Mouse (Mus musculus): Measurements from ENCODE around the gene Nek8.
A peak's percentile ranks its signal among the peaks of the same experiment; 100 is the strongest.

Gene Nek8

GRCm38 (mm10) chr11:78183884-78184514 lies 7.5 kb upstream of the Nek8 start:
- no peak for DNase-seq (ENCODE audit: low spot score in 2 of 2)

- DNase-seq (ENCODE audit: low spot score in 2 of 2): peak; percentile 74 to 84
These were observed 6.7 kb upstream of the Nek8 start, which contains the start of gene Rpl23a for GRCm38 (mm10) chr11:78182961-78183844. Gene Rpl23a (minus strand): TSS chr11:78183584.

DNA sequence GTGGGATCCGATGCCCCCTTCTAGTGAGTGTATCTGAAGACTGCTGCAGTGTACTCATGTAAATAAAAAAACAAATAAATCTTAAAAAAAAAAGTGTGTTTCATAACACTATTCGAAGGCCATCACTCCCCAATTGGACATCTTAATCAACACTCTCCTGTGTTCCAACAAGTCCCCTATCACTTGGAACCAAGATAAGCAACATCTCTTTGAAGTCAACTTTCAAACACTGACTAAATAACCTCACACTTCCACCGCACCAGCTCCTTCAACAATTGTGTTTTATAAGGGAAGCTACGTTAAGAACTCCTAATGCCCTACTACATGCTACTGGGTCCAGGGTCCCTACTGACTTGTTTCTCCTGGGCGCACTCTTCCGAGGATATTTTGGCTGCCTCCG lies 6.0 kb upstream of the Nek8 start:
- no peak for DNase-seq (ENCODE audit: low spot score in 2 of 2)

GRCm38 (mm10) chr11:78181830-78182357 lies 5.4 kb upstream of the Nek8 start:
- no peak for DNase-seq (ENCODE audit: low spot score in 2 of 2)

- DNase-seq (ENCODE audit: low spot score in 2 of 2): no peak
These were observed 3.7 kb upstream of the Nek8 start for GRCm38 (mm10) chr11:78180081-78180761.

DNA sequence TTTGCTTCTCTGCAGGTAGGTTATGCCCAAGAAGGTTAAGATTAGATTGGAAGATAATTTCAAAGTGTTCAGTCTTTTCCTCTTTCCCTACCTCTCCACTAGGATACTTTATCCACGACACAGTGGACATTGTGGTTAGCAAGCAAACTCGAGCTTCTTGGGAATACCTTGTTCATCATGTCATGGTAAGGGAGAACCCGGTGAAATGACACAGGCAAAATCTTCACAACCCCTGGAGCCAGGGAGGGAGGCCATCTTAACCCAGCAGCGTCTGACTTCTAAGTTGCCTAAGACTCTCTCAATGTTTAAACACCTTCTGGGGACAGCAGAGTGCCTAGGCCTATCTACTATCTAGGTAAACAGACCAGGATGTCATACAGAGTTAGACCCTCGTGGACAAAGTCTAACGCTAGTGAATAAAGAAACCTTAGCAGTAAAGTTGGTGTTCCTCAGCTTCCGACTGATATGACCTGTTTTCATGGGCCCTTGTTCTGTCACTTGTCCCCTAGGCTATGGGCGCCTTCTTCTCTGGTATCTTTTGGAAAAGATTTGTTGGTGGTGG lies 3.0 kb upstream of the Nek8 start:
- DNase-seq (ENCODE audit: low spot score in 2 of 2): no peak

- no peak for DNase-seq (ENCODE audit: low spot score in 2 of 2)
These were observed 2.5 kb upstream of the Nek8 start for GRCm38 (mm10) chr11:78178859-78179437.

GRCm38 (mm10) chr11:78177903-78178858 lies 1.7 kb upstream of the Nek8 start:
- peak; percentile 92 to 93 for DNase-seq (ENCODE audit: low spot score in 2 of 2)

GRCm38 (mm10) chr11:78177437-78177836 lies 962 bp upstream of the Nek8 start:
- DNase-seq (ENCODE audit: low spot score in 2 of 2): no peak

DNA sequence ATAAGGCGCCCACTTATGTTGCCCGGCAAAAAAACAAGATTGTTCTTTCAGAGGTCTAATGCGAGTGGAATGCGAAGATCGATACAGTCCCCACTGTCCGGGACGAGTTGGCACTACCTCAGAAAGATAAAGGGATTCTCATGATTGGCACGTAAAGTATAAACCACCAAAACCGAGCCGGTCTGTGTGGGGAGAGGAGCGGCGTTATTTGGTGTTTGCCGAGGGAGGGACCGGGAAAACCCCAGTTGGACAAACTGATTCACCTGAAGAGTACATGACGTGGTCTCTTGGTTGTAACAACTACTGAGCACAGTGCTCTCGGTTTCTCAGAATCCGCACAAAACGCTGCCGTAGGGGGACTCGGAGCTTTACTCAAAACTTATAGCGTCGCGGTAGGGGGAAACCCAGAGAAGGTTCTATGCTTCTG lies 443 bp upstream of the Nek8 start:
- DNase-seq (ENCODE audit: low spot score in 2 of 2): no peak

GRCm38 (mm10) chr11:78175771-78176401 lies 589 bp downstream of the Nek8 start:
- DNase-seq (ENCODE audit: low spot score in 2 of 2): no peak

DNA sequence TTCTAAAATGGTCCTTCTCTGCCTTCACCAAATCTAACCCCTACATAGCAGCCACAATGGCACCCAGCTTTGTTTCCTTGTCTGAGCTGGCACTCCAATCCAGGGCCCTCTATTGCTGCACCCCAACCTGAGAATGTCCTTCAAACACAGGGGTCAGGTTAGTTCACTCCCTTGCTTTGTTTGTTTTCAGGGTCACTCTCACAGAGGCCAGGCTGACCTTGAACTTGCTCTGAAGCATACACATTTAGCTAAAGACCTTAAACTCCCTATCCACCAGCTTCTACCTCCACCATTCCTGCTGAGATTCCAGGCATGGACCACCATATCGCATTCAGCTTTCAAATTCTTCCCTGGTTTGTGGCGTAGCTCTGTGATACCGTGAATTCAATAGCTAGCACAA lies 2.0 kb downstream of the Nek8 start:
- no peak for DNase-seq (ENCODE audit: low spot score in 2 of 2)

GRCm38 (mm10) chr11:78172748-78173383 lies 3.6 kb downstream of the Nek8 start:
- no peak for DNase-seq (ENCODE audit: low spot score in 2 of 2)

DNA sequence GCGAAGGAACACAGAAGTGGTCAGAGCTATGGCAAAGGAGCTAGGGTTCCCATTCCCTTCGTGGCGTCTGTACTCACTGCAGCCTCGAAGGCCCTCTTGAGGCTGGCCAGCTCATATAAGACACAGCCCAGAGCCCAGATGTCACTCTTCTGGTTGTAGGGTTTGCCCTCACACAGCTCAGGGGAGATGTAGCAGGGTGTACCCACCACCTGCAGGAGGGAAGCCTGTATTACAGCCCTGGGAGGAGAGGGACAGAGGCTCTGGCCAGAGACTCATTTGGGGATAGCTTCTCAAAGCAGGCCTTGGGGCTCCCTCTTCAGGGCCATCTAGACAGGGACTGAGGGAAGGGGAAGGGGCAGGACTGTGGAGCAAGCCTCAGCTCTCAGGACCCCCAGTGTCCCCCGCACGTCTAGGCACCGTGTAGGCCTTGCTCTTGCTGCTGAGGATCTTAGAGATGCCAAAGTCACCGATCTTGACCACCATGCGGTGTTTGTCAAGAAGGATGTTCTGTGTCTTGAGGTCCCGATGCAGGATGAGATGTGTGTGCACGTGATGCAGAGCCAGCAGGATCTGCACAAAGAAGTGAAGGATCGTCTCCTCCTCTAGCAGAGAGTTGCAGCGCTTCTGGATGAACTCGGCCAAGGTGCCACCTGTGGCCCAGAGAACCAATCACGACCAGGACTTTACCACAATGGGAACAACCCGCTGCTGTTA lies 4.3 kb downstream of the Nek8 start:
- DNase-seq (ENCODE audit: low spot score in 2 of 2): no peak

GRCm38 (mm10) chr11:78171328-78171727 lies 5.1 kb downstream of the Nek8 start:
- no peak for DNase-seq (ENCODE audit: low spot score in 2 of 2)

- DNase-seq (ENCODE audit: low spot score in 2 of 2): peak in 1 of 2 experiments; percentile 55
These were observed 6.2 kb downstream of the Nek8 start for GRCm38 (mm10) chr11:78170306-78170705.

DNA sequence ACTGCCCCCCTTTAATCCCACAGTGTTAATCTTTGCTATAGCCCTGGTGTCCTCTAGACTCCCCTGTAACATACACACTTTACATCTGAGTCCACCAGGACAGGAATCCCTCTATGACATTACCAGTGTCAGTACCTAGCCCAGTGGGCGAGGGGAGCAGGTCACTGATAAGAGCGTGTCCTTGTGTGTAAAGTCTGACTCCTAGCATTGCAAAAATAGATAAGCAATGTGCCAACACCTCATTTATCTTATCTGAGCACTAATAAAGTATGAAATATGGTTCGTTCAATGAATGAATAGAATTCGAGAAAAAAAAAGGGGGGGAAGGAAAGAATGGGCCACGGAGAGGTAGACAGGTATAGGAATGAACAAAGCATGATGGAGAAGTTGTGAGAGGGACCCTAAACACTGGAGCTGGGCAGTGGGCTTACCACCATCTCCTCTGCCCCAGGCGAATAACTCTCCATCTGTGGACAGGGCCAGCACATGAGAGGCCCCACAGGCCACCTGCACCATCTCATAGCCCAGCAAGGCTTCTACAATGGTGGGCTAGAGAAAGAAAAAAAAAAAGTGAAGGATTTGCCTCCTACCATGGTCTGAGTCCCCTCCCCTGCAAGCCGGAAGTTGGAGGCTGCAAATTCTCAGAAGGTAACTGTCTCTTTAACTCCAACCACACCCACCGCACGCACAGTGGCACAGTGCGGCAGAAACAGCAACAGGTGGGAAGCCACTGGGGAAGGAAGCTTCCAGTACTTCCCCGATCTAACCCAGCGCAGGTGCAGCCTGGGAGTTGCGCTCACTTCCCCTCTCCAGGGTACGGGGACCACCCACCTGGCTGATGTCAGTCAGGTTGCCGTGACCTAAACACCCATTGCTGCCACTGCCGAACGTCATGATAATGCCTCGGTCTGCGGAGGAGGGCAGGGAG lies 7.7 kb downstream of the Nek8 start:
- no peak for DNase-seq (ENCODE audit: low spot score in 2 of 2)

Data from urinary bladder, adult 18-20 months (tissue).